Mouse (Mus musculus) heart, embryonic 12.5 days (tissue): ENCODE data around the gene Kctd3. TPM values are rescaled to one million over a fixed set of nuclear protein-coding genes. Genes with fewer than 3 reads are reported as not detected.

ENCODE experiments used
- ATAC-seq: fragments of 200-750 bp; cut with Nextera tagmentation; 2 replicates; pipeline ENCODE4 v1.8.0; 2017; ENCODE audit warnings: moderate TSS enrichment, moderate library complexity; ENCODE audit not compliant: insufficient number of reproducible peaks, low FRiP score
- H3K27ac ChIP-seq: fragments of 300-500 bp; sonication (generic); 2 replicates; pipeline ENCODE4 v1.5.1; 2016; ENCODE audit warnings: mild to moderate bottlenecking, moderate library complexity; ENCODE audit not compliant: poor library complexity, severe bottlenecking
- H3K27me3 ChIP-seq: fragments of 300-500 bp; sonication (generic); replicated peaks from 2 replicates; pipeline ENCODE4 v1.6.1; 2016; ENCODE audit warnings: mild to moderate bottlenecking, moderate library complexity
- H3K36me3 ChIP-seq: fragments of 300-500 bp; sonication (generic); 2 replicates; pipeline ENCODE4 v1.6.1; 2016; ENCODE audit warnings: mild to moderate bottlenecking, moderate library complexity
- H3K4me1 ChIP-seq: fragments of 300-500 bp; sonication (generic); replicated peaks from 2 replicates; pipeline ENCODE4 v1.6.1; 2016; ENCODE audit warnings: mild to moderate bottlenecking
- H3K4me2 ChIP-seq: fragments of 300-500 bp; sonication (generic); 2 replicates; pipeline ENCODE4 v1.6.1; 2016; ENCODE audit warnings: mild to moderate bottlenecking, moderate library complexity
- H3K4me3 ChIP-seq: fragments of 300-500 bp; sonication (generic); 2 replicates; pipeline ENCODE4 v1.5.1; 2016; ENCODE audit warnings: mild to moderate bottlenecking
- H3K9ac ChIP-seq: fragments of 300-500 bp; sonication (generic); 2 replicates; pipeline ENCODE4 v1.6.1; 2016; ENCODE audit warnings: mild to moderate bottlenecking, moderate library complexity
- H3K9me3 ChIP-seq: fragments of 300-500 bp; sonication (generic); replicated peaks from 2 replicates; pipeline ENCODE4 v1.6.1; 2016; ENCODE audit warnings: mild to moderate bottlenecking, moderate library complexity
- WGBS: fragments of 180-500 bp; shearing (Covaris S2); methylation state at CpG from one replicate; pipeline ENCODE4 v1.1.7; 2016; 5-methylcytosine and 5-hydroxymethylcytosine counted together
- polyA plus RNA-seq: library from polyadenylated mRNA; unstranded; fragments of >200 nt; fragmentation: Nextera tagmentation; extraction: Ambion mirVana; gene quantifications from 2 replicates; pipeline ENCODE4 v1.2.1, GENCODE M21; 2016

Kctd3 gene
- polyA plus RNA-seq, 1 experiment from 2014 or later: 28.0 TPM

DNA sequence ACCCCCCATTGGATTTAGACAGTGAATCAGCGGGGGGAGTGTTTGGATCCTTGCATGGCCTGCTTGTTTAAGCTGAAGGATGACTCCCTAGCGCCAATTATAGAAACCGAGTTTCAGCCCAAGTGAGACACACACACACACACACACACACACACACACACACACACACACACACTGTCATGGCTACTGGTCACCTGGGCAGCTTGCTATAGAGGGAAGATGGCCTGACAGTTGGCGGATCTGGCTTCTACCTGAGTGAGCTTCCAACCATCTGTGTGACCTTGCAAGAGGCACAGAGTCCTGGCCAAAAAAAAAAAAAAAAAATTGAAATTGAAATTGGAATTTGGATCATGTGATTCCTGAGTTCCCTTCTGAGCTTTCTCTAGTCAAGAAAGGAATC is 55.1 kb downstream of the Kctd3 start:
- H3K4me1 ChIP-seq: no peaks in the 10 kb centered on the region
- no peaks in the 10 kb centered on the region for H3K9me3 ChIP-seq
- no peak overlapping the region for H3K9ac ChIP-seq
- 91% methylated on average over 4 of the region's 4 CpGs for WGBS
- H3K36me3 ChIP-seq: no peaks in the 10 kb centered on the region
- no peak for ATAC-seq
- H3K27ac ChIP-seq: no peak overlapping the region
- no peak overlapping the region for H3K4me2 ChIP-seq
- H3K27me3 ChIP-seq: no peaks in the 10 kb centered on the region
- no peak overlapping the region for H3K4me3 ChIP-seq

DNA sequence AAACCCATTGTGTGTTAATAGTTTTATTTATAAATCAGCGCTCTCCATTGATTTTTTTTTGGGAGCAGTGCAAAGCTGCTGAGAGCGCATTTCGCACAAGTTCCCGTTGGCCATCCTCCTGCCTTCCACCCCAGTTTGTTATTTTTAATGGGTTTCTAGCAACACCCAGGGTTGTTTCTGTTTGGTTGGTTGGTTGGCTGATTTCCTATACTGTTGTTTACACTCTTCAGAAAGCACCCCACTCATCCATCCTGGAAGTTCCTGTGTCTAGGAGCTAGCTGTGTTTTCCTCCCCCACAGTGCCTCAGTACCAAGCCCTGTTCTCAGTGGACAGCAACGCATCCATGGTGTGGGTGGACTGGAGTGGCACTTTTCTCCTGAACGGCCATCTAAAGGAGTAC is 56.5 kb downstream of the Kctd3 start:
- Histone ChIP-seq H3K36me3 (no peaks in the 10 kb centered on the region), H3K9me3 (no peaks in the 10 kb centered on the region), H3K27ac (no peak overlapping the region), H3K9ac (no peak overlapping the region), H3K4me1 (no peaks in the 10 kb centered on the region), H3K27me3 (no peaks in the 10 kb centered on the region), H3K4me3 (no peak overlapping the region), H3K4me2 (no peak overlapping the region)
- no peak for ATAC-seq
- 87% methylated on average over 6 of the region's 6 CpGs for WGBS

DNA sequence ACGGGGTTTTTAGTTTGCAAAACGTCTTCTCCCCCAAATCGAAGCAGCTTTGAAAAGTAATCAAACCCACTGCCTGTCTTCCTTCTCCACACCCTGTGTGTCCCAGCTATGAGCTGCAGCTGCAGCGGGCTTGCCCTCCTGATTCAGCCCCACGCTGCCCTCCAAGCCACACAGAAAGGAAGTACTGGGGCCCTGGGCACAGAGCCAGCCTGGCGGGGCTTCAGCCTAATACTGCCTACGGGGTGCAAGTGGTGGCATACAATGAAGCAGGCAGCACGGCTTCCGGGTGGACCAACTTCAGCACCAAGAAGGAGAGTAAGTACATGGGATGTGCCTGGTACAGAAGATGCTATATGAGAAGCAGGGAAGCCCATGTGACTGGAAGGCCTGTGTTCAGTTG is 59.4 kb downstream of the Kctd3 start:
- H3K9ac ChIP-seq: no peak overlapping the region
- WGBS: 64% methylated on average over 9 of the region's 9 CpGs
- H3K4me3 ChIP-seq: no peak overlapping the region
- no peak overlapping the region for H3K4me2 ChIP-seq
- no peaks in the 10 kb centered on the region for H3K36me3 ChIP-seq
- ATAC-seq: no peak
- no peaks in the 10 kb centered on the region for H3K9me3 ChIP-seq
- H3K27ac ChIP-seq: no peak overlapping the region
- no peaks in the 10 kb centered on the region for H3K27me3 ChIP-seq
- H3K4me1 ChIP-seq: no peaks in the 10 kb centered on the region

DNA sequence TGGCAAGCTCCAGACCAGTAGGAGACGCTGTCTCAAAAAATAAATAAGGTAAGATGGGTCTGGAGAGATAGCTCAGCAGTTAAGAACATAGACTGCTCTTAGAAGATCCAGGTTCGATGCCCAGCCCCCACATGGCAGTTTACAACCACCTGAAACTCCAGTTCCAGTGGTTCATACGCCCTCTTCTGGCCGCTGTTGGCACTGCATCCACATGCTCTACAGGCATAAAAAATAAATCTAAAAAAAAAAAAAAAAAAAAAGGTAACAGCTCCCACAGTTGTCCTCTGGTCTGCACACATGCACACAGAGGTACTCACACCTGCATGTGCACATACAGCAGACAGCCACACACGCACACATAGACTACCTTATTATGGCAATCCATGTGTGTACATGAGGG is 59.8 kb downstream of the Kctd3 start:
- Histone ChIP-seq H3K4me1 (no peaks in the 10 kb centered on the region), H3K27ac (no peak overlapping the region), H3K9me3 (no peaks in the 10 kb centered on the region), H3K36me3 (no peaks in the 10 kb centered on the region), H3K9ac (no peak overlapping the region), H3K4me3 (no peak overlapping the region), H3K27me3 (no peaks in the 10 kb centered on the region), H3K4me2 (no peak overlapping the region)
- 61% methylated on average over 5 of the region's 5 CpGs for WGBS
- ATAC-seq: no peak

DNA sequence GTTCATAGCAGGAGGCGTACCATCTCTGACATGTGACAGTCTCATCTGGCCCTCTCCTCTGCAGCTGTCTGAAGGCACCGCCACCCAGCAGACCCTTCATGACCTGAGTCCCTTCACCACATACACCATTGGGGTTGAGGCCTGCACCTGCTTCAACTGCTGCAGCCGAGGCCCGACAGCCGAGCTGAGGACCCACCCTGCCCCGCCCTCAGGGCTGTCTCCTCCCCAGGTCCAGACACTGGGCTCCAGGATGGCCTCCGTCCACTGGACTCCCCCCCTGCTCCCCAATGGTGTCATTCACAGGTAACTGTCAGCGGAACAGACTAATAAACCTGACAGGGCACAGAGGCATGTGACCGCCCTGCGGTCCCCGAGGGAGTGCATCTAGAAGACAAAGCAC is 60.8 kb downstream of the Kctd3 start:
- Histone ChIP-seq H3K36me3 (no peaks in the 10 kb centered on the region), H3K4me2 (no peak overlapping the region), H3K27ac (no peak overlapping the region), H3K27me3 (no peaks in the 10 kb centered on the region), H3K9ac (no peak overlapping the region), H3K9me3 (no peaks in the 10 kb centered on the region), H3K4me3 (no peak overlapping the region), H3K4me1 (no peaks in the 10 kb centered on the region)
- WGBS: 89% methylated on average over 11 of the region's 11 CpGs
- no peak for ATAC-seq

DNA sequence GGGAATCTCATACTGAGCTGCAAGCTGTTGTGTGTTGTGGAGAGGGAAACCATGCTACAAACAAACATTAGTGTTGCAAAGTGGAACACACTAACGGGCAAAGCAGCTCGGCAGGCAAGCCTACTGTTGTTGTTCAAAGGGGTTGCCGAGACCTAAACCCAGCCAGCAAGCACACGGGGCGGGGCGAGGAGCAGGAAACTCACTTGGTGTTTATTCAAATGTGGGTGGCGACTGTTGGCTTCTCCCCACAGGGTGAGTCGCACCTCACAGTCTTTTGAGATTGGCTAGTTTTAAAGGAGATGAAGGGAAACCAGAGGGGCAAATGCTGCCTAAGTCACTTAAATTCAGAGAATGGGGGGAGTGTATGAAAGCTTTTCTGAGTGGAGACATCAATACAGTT is 62.3 kb downstream of the Kctd3 start:
- Histone ChIP-seq H3K27ac (no peak overlapping the region), H3K4me1 (no peaks in the 10 kb centered on the region), H3K9me3 (no peaks in the 10 kb centered on the region), H3K4me2 (no peak overlapping the region), H3K27me3 (no peaks in the 10 kb centered on the region), H3K36me3 (no peaks in the 10 kb centered on the region), H3K9ac (no peak overlapping the region), H3K4me3 (no peak overlapping the region)
- no peak for ATAC-seq
- 15% methylated on average over 8 of the region's 8 CpGs for WGBS

DNA sequence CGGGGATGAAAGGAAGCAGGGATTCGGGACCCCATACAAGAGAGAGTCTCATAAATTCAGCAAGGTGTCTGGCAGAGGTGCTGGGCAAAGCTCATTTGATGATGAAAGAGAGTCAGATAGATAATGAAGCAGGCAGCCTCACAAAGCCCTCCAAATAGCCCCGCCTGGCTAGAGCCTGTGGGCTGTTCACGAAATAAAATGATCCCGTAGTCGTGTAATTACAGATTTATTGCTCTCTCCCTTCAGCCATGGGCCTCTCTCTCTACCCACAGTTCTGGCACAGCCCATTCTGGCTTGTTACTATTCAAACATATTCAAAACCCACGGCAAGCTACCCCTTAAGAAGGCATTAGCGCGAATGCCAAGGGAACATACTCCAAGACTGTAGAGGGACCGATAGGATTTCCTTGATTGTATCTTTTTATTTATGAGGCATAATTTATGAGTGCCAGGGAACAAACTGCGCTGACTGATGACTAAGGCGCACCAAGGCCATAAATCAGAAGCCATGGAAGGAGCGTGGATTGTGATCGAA is 70.3 kb downstream of the Kctd3 start:
- Histone ChIP-seq H3K4me1 (no peaks in the 10 kb centered on the region), H3K27me3 (no peaks in the 10 kb centered on the region), H3K4me3 (no peak overlapping the region), H3K9me3 (0 out of 2 replicates have a peak, but pooled peaks cover 5% of the 10 kb centered on the region), H3K9ac (no peak overlapping the region), H3K4me2 (no peak overlapping the region), H3K27ac (no peak overlapping the region), H3K36me3 (no peaks in the 10 kb centered on the region)
- 91% methylated on average over 14 of the region's 14 CpGs for WGBS
- ATAC-seq: no peak
